11 mouse cellular contexts compared by ENCODE assay signal in genomic region chr16:87705892-87706589, GRCm38 (mm10). TPM values are rescaled to one million over a fixed set of nuclear protein-coding genes. Genes with fewer than 3 reads are reported as not detected.
DNase-seq lines count a peak whose midpoint lies in the region; ATAC-seq and TF ChIP-seq lines count a peak whose summit lies in the region.
"Had no signal": no experiment of that assay in that cellular context is flagged by ENCODE, and none has a peak within 500 bp of the region (broad histone marks: within the 10 kb centered on the region; RNA-seq: fewer than 3 reads in every experiment).

No protein-coding gene starts in this region.

- TF ChIP-seq POLR2A in bone marrow, adult 2 months (IDR thresholded peaks at IDR 0.05; ENCODE audit: borderline replicate concordance, control insufficient read depth, low read depth, low read length), result no peak

- no peak for DNase-seq in spleen, postnatal 14 days (ENCODE audit: low spot score in 2 of 2)
- no peak for DNase-seq in adrenal gland, adult 18-20 months (ENCODE audit: low spot score in 2 of 2)
- DNase-seq in lung, postnatal 14 days, result no peak
- DNase-seq: cerebellum, adult 2 months had no signal

- H3K4me1 ChIP-seq in hindbrain, embryonic 13.5 days (replicated peaks), result peaks cover 71% of the 10 kb centered on the region
- peaks cover 20% of the 10 kb centered on the region for H3K4me1 ChIP-seq in hindbrain, embryonic 16.5 days (ENCODE audit: control insufficient read depth, insufficient read depth, low read depth, low read length)
- H3K4me1 ChIP-seq in bone marrow, adult 2 months (ENCODE audit: control insufficient read depth, insufficient read depth, low read length), result peaks cover 14% of the 10 kb centered on the region
- peaks cover 94% of the 10 kb centered on the region for H3K4me1 ChIP-seq in megakaryocyte, embryonic 14.5 days

- H3K4me2 ChIP-seq in hindbrain, embryonic 13.5 days, result no peak overlapping the region
- no peak overlapping the region for H3K4me2 ChIP-seq in hindbrain, embryonic 16.5 days (ENCODE audit: low read length)

- no peak for ATAC-seq in hindbrain, embryonic 13.5 days (ENCODE audit: low FRiP score)
- ATAC-seq in hindbrain, embryonic 16.5 days, result no peak
- ATAC-seq in erythroid progenitor cell, adult 5-6 weeks (replicated peaks; ENCODE audit: low FRiP score, poor library complexity, severe bottlenecking), result peak; percentile 91
- ATAC-seq: Patski had no signal

- no peaks in the 10 kb centered on the region for H3K9me3 ChIP-seq in hindbrain, embryonic 13.5 days
- no peaks in the 10 kb centered on the region for H3K9me3 ChIP-seq in hindbrain, embryonic 16.5 days (ENCODE audit: control insufficient read depth, low read length)
- no peaks in the 10 kb centered on the region for H3K9me3 ChIP-seq in megakaryocyte, embryonic 14.5 days

- WGBS in hindbrain, embryonic 13.5 days, result 71% methylated on average over 19 of the region's 19 CpGs
- 61% methylated on average over 19 of the region's 19 CpGs for WGBS in hindbrain, embryonic 16.5 days
- WGBS in bone marrow, adult 2 months, result 11% methylated on average over 19 of the region's 19 CpGs

- no peak overlapping the region for H3K4me3 ChIP-seq in hindbrain, embryonic 13.5 days
- no peak overlapping the region for H3K4me3 ChIP-seq in hindbrain, embryonic 16.5 days (ENCODE audit: low read length)
- H3K4me3 ChIP-seq in bone marrow, adult 2 months (replicated peaks; ENCODE audit: control insufficient read depth, low read depth, low read length), result peak overlapping the region; percentile 6
- H3K4me3 ChIP-seq in megakaryocyte, embryonic 14.5 days (replicated peaks), result peak overlapping the region; percentile 83

- H3K9ac ChIP-seq in hindbrain, embryonic 13.5 days, result peak overlapping the region; percentile 24
- no peak overlapping the region for H3K9ac ChIP-seq in hindbrain, embryonic 16.5 days (ENCODE audit: low read depth, low read length)

- no peak for TF ChIP-seq CTCF in bone marrow, adult 2 months (IDR thresholded peaks at IDR 0.05; ENCODE audit: control insufficient read depth, insufficient read depth, low read length)

- no peaks in the 10 kb centered on the region for H3K36me3 ChIP-seq in hindbrain, embryonic 13.5 days
- no peaks in the 10 kb centered on the region for H3K36me3 ChIP-seq in hindbrain, embryonic 16.5 days (ENCODE audit: control insufficient read depth, insufficient read depth, low read length)
- peaks cover 76% of the 10 kb centered on the region for H3K36me3 ChIP-seq in megakaryocyte, embryonic 14.5 days (replicated peaks; ENCODE audit: low read length)

- H3K27me3 ChIP-seq in hindbrain, embryonic 13.5 days, result no peaks in the 10 kb centered on the region
- no peaks in the 10 kb centered on the region for H3K27me3 ChIP-seq in hindbrain, embryonic 16.5 days (replicated peaks; ENCODE audit: control insufficient read depth, insufficient read depth, low read length)
- no peaks in the 10 kb centered on the region for H3K27me3 ChIP-seq in megakaryocyte, embryonic 14.5 days (replicated peaks)
- H3K27me3 ChIP-seq: Patski had no signal

- no peak overlapping the region for H3K27ac ChIP-seq in hindbrain, embryonic 13.5 days
- no peak overlapping the region for H3K27ac ChIP-seq in hindbrain, embryonic 16.5 days (ENCODE audit: low read depth, low read length)
- H3K27ac ChIP-seq in bone marrow, adult 2 months (ENCODE audit: control insufficient read depth, insufficient read depth, low read depth, low read length, poor library complexity), result peak overlapping the region; percentile 1; the same call in 1 of the 2 replicates
- H3K27ac ChIP-seq: kidney, postnatal 0 days had no signal

RNA-seq across cellular contexts. Expression of gene Bach1, which starts 7.3 kb away (rescaled TPM):
- 26.1 and 26.6 TPM in 2 replicates for polyA plus RNA-seq in hindbrain, embryonic 13.5 days (2015; fragmentation: Nextera tagmentation; extraction: Ambion mirVana)
- polyA plus RNA-seq in hindbrain, embryonic 16.5 days (2015; fragmentation: Nextera tagmentation; extraction: Ambion mirVana), result 15.8 and 17.4 TPM in 2 replicates
- polyA plus RNA-seq in bone marrow, adult 2 months (2011; ENCODE audit: insufficient read depth, insufficient read length, low replicate concordance, missing spikeins), result 7.0 and 14.9 TPM in 2 replicates
- 19.5 and 22.6 TPM in 2 replicates for total RNA-seq in erythroid progenitor cell, adult 5-6 weeks (2015; ENCODE audit: low replicate concordance)
- 28.5 and 37.6 TPM in 2 replicates for total RNA-seq in erythroid progenitor cell, adult 5-6 weeks (2017; ENCODE audit: low replicate concordance)
- 6.0 and 6.3 TPM in 2 replicates for polyA plus RNA-seq in megakaryocyte, embryonic 14.5 days (2012; ENCODE audit: insufficient read depth, low replicate concordance)
- total RNA-seq in adrenal gland, adult 18-20 months (2021), result 10 to 100 TPM; 16.5 to 22.3 TPM

Comparison
In these comparisons a context has a peak if more than half of its experiments do, and no peak if none do; other contexts are left out.
1. H3K4me3 ChIP-seq: peak in bone marrow, adult 2 months (single experiment) and megakaryocyte, embryonic 14.5 days (single experiment); none in hindbrain, embryonic 13.5 days (single experiment) and hindbrain, embryonic 16.5 days (single experiment).